Mouse (Mus musculus): ENCODE data around the gene Tra2b.

DNA sequence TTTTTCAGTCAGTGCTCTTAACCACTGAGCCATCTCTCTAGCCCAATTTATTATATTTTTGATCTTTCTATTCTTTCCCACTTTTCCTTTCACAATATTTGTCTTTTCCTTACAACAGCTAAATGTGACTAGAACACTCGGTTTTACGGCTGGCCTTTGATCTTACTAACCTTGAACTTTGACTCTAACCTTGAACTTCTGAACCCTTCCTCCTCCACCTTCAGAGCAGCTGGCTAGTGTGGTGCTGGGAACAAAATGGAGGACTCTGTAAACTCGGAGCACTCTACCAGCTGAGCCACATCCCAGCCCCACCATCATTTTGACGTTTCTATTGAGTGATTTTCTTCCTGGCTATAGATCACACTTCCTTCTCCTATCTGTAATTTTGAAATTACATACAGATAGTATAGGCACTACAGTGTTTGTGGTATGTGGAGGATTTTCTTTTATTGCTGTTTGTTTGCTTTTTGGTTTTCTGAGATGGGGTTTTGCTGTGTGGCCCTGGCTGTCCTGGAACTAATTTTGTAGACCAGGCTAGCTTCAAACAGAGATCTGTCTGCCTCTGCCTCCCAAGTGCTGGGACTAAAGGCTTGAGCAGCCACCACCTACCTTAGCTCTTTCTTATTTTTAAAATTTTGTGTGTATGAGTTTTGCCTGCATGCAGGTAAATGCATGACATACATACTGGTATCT, 26.7 kb downstream of the Tra2b start:
- TF ChIP-seq TAL1 (IDR thresholded peaks at IDR 0.05; ENCODE audit: low read length): no peak
- no peak for TF ChIP-seq GATA1 (IDR thresholded peaks at IDR 0.05; ENCODE audit: low read length)
